Mouse (Mus musculus): Measurements from ENCODE around the gene Arsb.

DNA sequence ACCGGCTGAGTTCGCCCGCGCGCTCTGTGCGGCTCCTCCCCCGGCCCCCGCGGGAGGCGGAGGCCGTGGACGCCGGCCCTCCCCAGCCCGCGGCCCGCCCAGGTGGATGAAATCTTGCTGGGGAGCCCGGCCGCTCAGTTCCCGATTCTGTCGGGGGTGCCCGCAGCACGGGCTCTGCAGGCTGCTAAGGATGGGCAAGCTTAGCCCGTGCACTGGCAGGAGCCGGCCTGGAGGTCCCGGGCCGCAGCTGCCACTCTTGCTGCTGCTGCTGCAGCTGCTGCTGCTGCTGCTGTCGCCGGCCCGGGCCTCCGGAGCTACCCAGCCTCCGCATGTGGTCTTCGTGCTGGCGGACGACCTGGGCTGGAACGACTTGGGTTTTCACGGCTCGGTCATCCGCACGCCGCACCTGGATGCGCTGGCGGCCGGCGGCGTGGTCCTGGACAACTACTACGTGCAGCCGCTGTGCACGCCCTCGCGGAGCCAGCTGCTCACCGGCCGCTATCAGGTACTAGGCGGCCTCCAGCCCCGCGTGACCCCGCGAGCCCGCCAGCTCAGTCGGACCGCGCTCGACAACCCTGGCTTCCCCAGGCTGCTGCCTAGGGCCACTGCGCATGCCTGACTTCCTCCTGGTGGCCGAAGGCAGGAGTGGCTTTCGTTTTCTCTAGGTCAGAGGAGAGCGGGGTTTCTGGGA is at the start of gene Arsb:
- TF ChIP-seq CTCF (conservative IDR thresholded peaks at IDR 0.05; ENCODE audit: insufficient read depth, insufficient read length, low read depth, low read length) (peak; percentile 64), POLR2A (IDR thresholded peaks at IDR 0.05; ENCODE audit: low read depth, low read length) (peak; percentile 29)

All from kidney, adult 2 months (tissue).